Mouse (Mus musculus) liver, adult 2 months (tissue): ENCODE results near the gene St13.

Source experiments
- CTCF ChIP-seq: fragments of 200-500 bp; IDR thresholded peaks from 2 replicates; pipeline ENCODE4 v1.5.1; 2011; ENCODE audit warnings: low read depth, low read length, control low read depth
- POLR2A ChIP-seq: fragments of 200-500 bp; IDR thresholded peaks from 2 replicates; pipeline ENCODE4 v1.6.1; 2011; ENCODE audit warnings: low read length, control low read depth; ENCODE audit not compliant: insufficient read depth; ENCODE audit errors: extremely low read depth

GRCm38 (mm10) chr15:81394211-81394915, 5.5 kb downstream of the St13 start:
- TF ChIP-seq POLR2A (no peak), CTCF (no peak)
